In the genomic region with DNA sequence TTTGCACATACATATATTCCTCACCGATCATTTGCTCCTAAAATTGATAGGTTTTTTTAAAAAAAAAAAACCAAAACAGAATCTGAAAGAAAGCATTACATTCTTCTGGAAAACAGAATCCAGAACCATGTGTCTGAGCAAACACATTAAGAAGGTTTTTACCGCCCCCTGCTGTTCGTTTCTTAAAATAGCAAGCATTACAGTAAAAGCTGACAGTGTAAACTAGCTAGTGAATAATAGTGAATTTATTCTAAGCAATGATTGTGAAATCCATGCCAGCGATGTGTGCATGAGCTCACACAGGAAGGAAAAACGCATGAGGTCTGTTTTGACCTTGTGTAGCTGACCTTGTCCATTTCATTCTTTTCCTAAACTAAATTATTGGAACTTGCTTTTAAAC, we compare ENCODE assay signal across 8 mouse cellular contexts. TPM values are rescaled to one million over a fixed set of nuclear protein-coding genes. Genes with fewer than 3 reads are reported as not detected.
DNase-seq lines count a peak whose midpoint lies in the region; ATAC-seq and TF ChIP-seq lines count a peak whose summit lies in the region.

No protein-coding gene starts in this region.

- peak; percentile 79 for ATAC-seq in forebrain, embryonic 12.5 days (ENCODE audit: low FRiP score)
- ATAC-seq in forebrain, embryonic 15.5 days (replicated peaks), result peak; percentile 84
- ATAC-seq in lung, postnatal 0 days, result peak; percentile 58

- 10% methylated on average over 5 of the region's 5 CpGs for WGBS in forebrain, embryonic 12.5 days
- 17% methylated on average over 5 of the region's 5 CpGs for WGBS in forebrain, embryonic 10.5 days
- WGBS in forebrain, embryonic 15.5 days, result 8% methylated on average over 5 of the region's 5 CpGs
- 4% methylated on average over 5 of the region's 5 CpGs for WGBS in lung, postnatal 0 days

- no peaks in the 10 kb centered on the region for H3K36me3 ChIP-seq in forebrain, embryonic 12.5 days (replicated peaks)
- H3K36me3 ChIP-seq in forebrain, embryonic 10.5 days (replicated peaks), result no peaks in the 10 kb centered on the region
- no peaks in the 10 kb centered on the region for H3K36me3 ChIP-seq in forebrain, embryonic 15.5 days
- H3K36me3 ChIP-seq in lung, postnatal 0 days (ENCODE audit: insufficient read depth, low read length), result no peaks in the 10 kb centered on the region

- TF ChIP-seq CTCF in lung, postnatal 0 days (IDR thresholded peaks at IDR 0.05), result peak; percentile 78

- no peaks in the 10 kb centered on the region for H3K9me3 ChIP-seq in forebrain, embryonic 12.5 days
- H3K9me3 ChIP-seq in forebrain, embryonic 10.5 days, result no peaks in the 10 kb centered on the region
- H3K9me3 ChIP-seq in forebrain, embryonic 15.5 days, result no peaks in the 10 kb centered on the region
- no peaks in the 10 kb centered on the region for H3K9me3 ChIP-seq in lung, postnatal 0 days (ENCODE audit: low read length)

- TF ChIP-seq EP300 in lung, postnatal 0 days (IDR thresholded peaks at IDR 0.05), result no peak

- H3K27me3 ChIP-seq in forebrain, embryonic 12.5 days, result no peaks in the 10 kb centered on the region
- no peaks in the 10 kb centered on the region for H3K27me3 ChIP-seq in forebrain, embryonic 10.5 days (ENCODE audit: poor library complexity, severe bottlenecking)
- no peaks in the 10 kb centered on the region for H3K27me3 ChIP-seq in forebrain, embryonic 15.5 days
- no peaks in the 10 kb centered on the region for H3K27me3 ChIP-seq in lung, postnatal 0 days (replicated peaks; ENCODE audit: insufficient read depth, low read length)

- H3K9ac ChIP-seq in forebrain, embryonic 12.5 days, result no peak overlapping the region
- no peak overlapping the region for H3K9ac ChIP-seq in forebrain, embryonic 15.5 days (replicated peaks)
- H3K9ac ChIP-seq in lung, postnatal 0 days (replicated peaks; ENCODE audit: low read depth), result no peak overlapping the region

- H3K27ac ChIP-seq in forebrain, embryonic 12.5 days, result no peak overlapping the region
- H3K27ac ChIP-seq in forebrain, embryonic 10.5 days, result no peak overlapping the region
- H3K27ac ChIP-seq in forebrain, embryonic 15.5 days (replicated peaks), result no peak overlapping the region
- H3K27ac ChIP-seq in lung, postnatal 0 days (ENCODE audit: low read length), result no peak overlapping the region

- H3K4me3 ChIP-seq in forebrain, embryonic 12.5 days (replicated peaks), result no peak overlapping the region
- H3K4me3 ChIP-seq in forebrain, embryonic 10.5 days, result no peak overlapping the region
- no peak overlapping the region for H3K4me3 ChIP-seq in forebrain, embryonic 15.5 days
- H3K4me3 ChIP-seq in lung, postnatal 0 days (ENCODE audit: low read depth, low read length), result no peak overlapping the region

- no peak overlapping the region for H3K4me2 ChIP-seq in forebrain, embryonic 12.5 days
- no peak overlapping the region for H3K4me2 ChIP-seq in forebrain, embryonic 15.5 days (replicated peaks)
- H3K4me2 ChIP-seq in lung, postnatal 0 days (replicated peaks; ENCODE audit: low read depth, low read length), result no peak overlapping the region

- no peaks in the 10 kb centered on the region for H3K4me1 ChIP-seq in forebrain, embryonic 12.5 days
- H3K4me1 ChIP-seq in forebrain, embryonic 10.5 days, result no peaks in the 10 kb centered on the region
- no peaks in the 10 kb centered on the region for H3K4me1 ChIP-seq in forebrain, embryonic 15.5 days
- no peaks in the 10 kb centered on the region for H3K4me1 ChIP-seq in lung, postnatal 0 days (ENCODE audit: insufficient read depth, low read depth, low read length)

- no peak for DNase-seq in forebrain, embryonic 10.5 days (ENCODE audit: extremely low spot score, low spot score)
- DNase-seq in 3T3-L1 (ENCODE audit: low read depth, low spot score), result peak; percentile 94
- DNase-seq in T-cell, adult 2 months (ENCODE audit: low spot score), result peak; percentile 18
- DNase-seq in kidney, postnatal 10 days, result peak; percentile 66
- peak; percentile 84 for DNase-seq in lung, postnatal 0 days (ENCODE audit: low spot score)
- peak; percentile 11 to 14 for DNase-seq in right cerebral cortex, postnatal 36 days (ENCODE audit: low spot score in 2 of 2)

RNA-seq across cellular contexts. Expression of gene Palld, which starts 27.2 kb away (rescaled TPM):
- polyA plus RNA-seq in forebrain, embryonic 12.5 days (2016; fragmentation: Nextera tagmentation; extraction: Ambion mirVana), result 53.6 and 56.0 TPM in 2 replicates
- 48.8 and 51.6 TPM in 2 replicates for polyA plus RNA-seq in forebrain, embryonic 10.5 days (2016; fragmentation: Nextera tagmentation; extraction: Ambion mirVana)
- 19.0 and 19.4 TPM in 2 replicates for polyA plus RNA-seq in forebrain, embryonic 15.5 days (2015; fragmentation: Nextera tagmentation; extraction: Ambion mirVana)
- 130 and 144 TPM in 2 replicates for polyA plus RNA-seq in lung, postnatal 0 days (2015; fragmentation: Nextera tagmentation; extraction: Ambion mirVana)

RNA-seq across cellular contexts. Expression of gene Ddx60, which starts 52.6 kb away (rescaled TPM):
- 0.35 and 0.59 TPM in 2 replicates for polyA plus RNA-seq in forebrain, embryonic 12.5 days (2016; fragmentation: Nextera tagmentation; extraction: Ambion mirVana)
- 0.02 TPM in 1 of 2 replicates, not detected in the other for polyA plus RNA-seq in forebrain, embryonic 10.5 days (2016; fragmentation: Nextera tagmentation; extraction: Ambion mirVana)
- polyA plus RNA-seq in forebrain, embryonic 15.5 days (2015; fragmentation: Nextera tagmentation; extraction: Ambion mirVana), result 0.33 and 0.45 TPM in 2 replicates
- 2.5 and 2.9 TPM in 2 replicates for polyA plus RNA-seq in lung, postnatal 0 days (2015; fragmentation: Nextera tagmentation; extraction: Ambion mirVana)
